Mouse (Mus musculus): Measurements from ENCODE around the gene Ociad1. TPM values are rescaled to one million over a fixed set of nuclear protein-coding genes. Genes with fewer than 3 reads are reported as not detected.
"Not testable (repeated sequence)": the region's sequence is repeated elsewhere in the genome, so short reads cannot be mapped to it uniquely, and the experiment has no call there.

Gene Ociad1
- polyA plus RNA-seq, 1 experiment from 2014 or later = 115 TPM

GRCm38 (mm10) chr5:73311458-73311857 is 18.9 kb downstream of the Ociad1 start:
- peaks cover 60% of the 10 kb centered on the region for H3K4me1 ChIP-seq (replicated peaks)
- WGBS (ENCODE audit: insufficient replicate concordance) = 16% methylated on average over 5 of the region's 5 CpGs

DNA sequence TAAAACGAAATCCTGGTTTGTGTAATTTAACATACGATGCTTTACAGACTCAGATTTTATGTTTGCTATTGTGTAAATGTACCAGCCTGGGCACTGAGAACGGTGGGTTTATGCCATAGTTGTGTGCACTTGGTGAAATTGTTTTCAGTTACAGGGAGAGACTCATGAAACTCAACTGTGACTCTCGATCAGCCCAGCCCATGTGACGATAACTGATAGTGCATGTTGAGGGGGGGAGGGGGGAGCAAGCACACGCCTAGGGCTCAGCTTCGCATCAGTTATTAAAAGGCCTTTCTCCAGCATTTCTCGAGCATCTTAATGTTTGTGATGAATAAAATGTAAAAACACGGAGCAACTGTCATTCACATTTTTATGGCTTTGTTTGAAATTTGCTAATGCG is 21.0 kb downstream of the Ociad1 start:
- no peaks in the 10 kb centered on the region for H3K27me3 ChIP-seq
- peaks cover 78% of the 10 kb centered on the region for H3K36me3 ChIP-seq (replicated peaks)
- H3K4me1 ChIP-seq (replicated peaks) = peaks cover 60% of the 10 kb centered on the region
- no peak overlapping the region for H3K9ac ChIP-seq
- no peaks in the 10 kb centered on the region for H3K9me3 ChIP-seq (replicated peaks)
- peak overlapping the region; percentile 80 for H3K27ac ChIP-seq (replicated peaks)
- peak; percentile 66 for ATAC-seq (ENCODE audit: insufficient read depth)
- 46% methylated on average over 10 of the region's 10 CpGs for WGBS (ENCODE audit: insufficient replicate concordance)
- H3K4me3 ChIP-seq (replicated peaks) = no peak overlapping the region
- H3K4me2 ChIP-seq = peak overlapping the region; percentile 49

More at GRCm38 (mm10) chr5:73311458-73311857, 18.9 kb downstream of the Ociad1 start:
- Histone ChIP-seq H3K27ac (replicated peaks) (peak overlapping the region; percentile 89), H3K27me3 (no peaks in the 10 kb centered on the region), H3K9me3 (replicated peaks) (no peaks in the 10 kb centered on the region), H3K36me3 (replicated peaks) (peaks cover 87% of the 10 kb centered on the region), H3K4me3 (replicated peaks) (no peak overlapping the region), H3K4me2 (peak overlapping the region; percentile 44), H3K9ac (no peak overlapping the region)
- peak; percentile 97 for ATAC-seq (ENCODE audit: insufficient read depth)

DNA sequence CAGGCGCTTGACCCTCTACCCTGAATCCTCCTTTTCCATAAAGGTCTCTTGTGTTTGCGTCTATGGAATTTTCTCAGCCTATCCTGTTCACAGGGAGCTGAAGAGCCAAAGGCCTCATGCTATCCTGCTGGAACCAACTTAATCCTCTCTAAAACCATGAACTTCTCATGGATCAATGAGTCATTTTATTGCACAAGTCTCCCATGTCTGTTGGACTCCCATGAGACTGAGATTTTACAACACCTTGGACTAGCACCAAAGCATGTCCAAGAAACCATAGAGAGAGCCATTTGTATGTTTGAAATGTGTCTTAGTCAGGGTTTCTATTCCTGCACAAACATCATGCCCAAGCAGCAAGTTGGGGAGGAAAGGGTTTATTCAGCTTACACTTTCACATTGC is 22.1 kb downstream of the Ociad1 start:
- H3K36me3 ChIP-seq (replicated peaks) = peaks cover 70% of the 10 kb centered on the region
- H3K4me2 ChIP-seq = no peak overlapping the region
- no peaks in the 10 kb centered on the region for H3K9me3 ChIP-seq (replicated peaks)
- no peak overlapping the region for H3K4me3 ChIP-seq (replicated peaks)
- WGBS (ENCODE audit: insufficient replicate concordance) = 88% methylated on average over 2 of the region's 2 CpGs
- H3K9ac ChIP-seq = no peak overlapping the region
- H3K27me3 ChIP-seq = no peaks in the 10 kb centered on the region
- H3K27ac ChIP-seq (replicated peaks) = peak overlapping the region; percentile 61
- H3K4me1 ChIP-seq (replicated peaks) = peaks cover 60% of the 10 kb centered on the region
- ATAC-seq (ENCODE audit: insufficient read depth) = no peak

GRCm38 (mm10) chr5:73319306-73319705 is 26.7 kb downstream of the Ociad1 start:
- H3K4me2 ChIP-seq = no peak overlapping the region
- H3K4me3 ChIP-seq (replicated peaks) = no peak overlapping the region
- no peak overlapping the region for H3K27ac ChIP-seq (replicated peaks)
- H3K27me3 ChIP-seq = no peaks in the 10 kb centered on the region
- no peak for ATAC-seq (ENCODE audit: insufficient read depth)
- no peak overlapping the region for H3K9ac ChIP-seq
- WGBS (ENCODE audit: insufficient replicate concordance) = 75% methylated on average over 5 of the region's 5 CpGs
- peaks cover 33% of the 10 kb centered on the region for H3K36me3 ChIP-seq (replicated peaks)
- no peaks in the 10 kb centered on the region for H3K9me3 ChIP-seq (replicated peaks)
- H3K4me1 ChIP-seq (replicated peaks) = peaks cover 22% of the 10 kb centered on the region

DNA sequence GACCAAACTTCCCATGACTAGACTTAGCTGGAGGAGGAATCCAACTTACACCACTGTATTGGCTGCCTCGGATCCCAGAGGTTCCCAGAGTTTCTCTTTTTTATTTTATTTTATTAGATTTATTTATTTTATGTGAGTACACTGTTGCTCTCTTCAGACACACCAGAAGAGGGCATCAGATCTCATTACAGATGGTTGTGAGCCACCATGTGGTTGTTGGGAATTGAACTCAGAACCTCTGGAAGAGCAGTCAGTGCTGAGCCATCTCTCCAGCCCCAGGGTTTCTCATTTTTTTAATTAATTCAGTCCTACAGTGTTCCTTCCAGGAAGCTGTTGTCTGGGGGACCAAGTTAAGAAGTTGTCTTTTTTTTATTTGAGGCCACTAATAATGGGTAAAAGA is 30.1 kb downstream of the Ociad1 start:
- 63% methylated on average over 1 of the region's 1 CpGs for WGBS (ENCODE audit: insufficient replicate concordance)
- not testable (repeated sequence) for H3K27ac ChIP-seq (replicated peaks); H3K4me1 ChIP-seq (replicated peaks); H3K9me3 ChIP-seq (replicated peaks); H3K4me2 ChIP-seq; ATAC-seq (ENCODE audit: insufficient read depth); H3K36me3 ChIP-seq (replicated peaks); H3K27me3 ChIP-seq; H3K4me3 ChIP-seq (replicated peaks); H3K9ac ChIP-seq

DNA sequence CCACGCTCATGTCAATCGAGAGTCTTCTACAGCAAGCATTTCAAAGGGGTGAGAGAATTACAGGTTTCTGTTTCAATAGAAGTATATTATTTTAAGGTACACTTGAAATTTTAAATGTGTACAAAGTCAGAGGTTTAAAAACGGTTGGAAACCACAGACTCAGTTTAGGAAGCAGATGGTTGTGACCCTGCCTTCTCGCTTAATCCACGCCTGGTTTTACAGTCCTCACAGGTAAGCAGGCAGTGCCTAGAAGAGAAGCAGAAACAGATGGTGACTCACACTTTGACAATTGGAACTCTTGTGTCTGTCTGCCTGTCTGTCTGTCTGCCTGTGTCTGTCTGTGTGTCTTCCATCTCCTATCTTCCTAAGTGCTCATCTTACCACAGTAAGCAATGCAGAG is 31.0 kb downstream of the Ociad1 start:
- H3K4me3 ChIP-seq (replicated peaks) = no peak overlapping the region
- 60% methylated on average over 5 of the region's 5 CpGs for WGBS (ENCODE audit: insufficient replicate concordance)
- H3K9ac ChIP-seq = no peak overlapping the region
- no peaks in the 10 kb centered on the region for H3K36me3 ChIP-seq (replicated peaks)
- no peaks in the 10 kb centered on the region for H3K27me3 ChIP-seq
- no peaks in the 10 kb centered on the region for H3K9me3 ChIP-seq (replicated peaks)
- H3K4me2 ChIP-seq = no peak overlapping the region
- ATAC-seq (ENCODE audit: insufficient read depth) = no peak
- 0 out of 2 replicates have a peak, but pooled peaks cover 4% of the 10 kb centered on the region for H3K4me1 ChIP-seq (replicated peaks)
- no peak overlapping the region for H3K27ac ChIP-seq (replicated peaks)

GRCm38 (mm10) chr5:73324526-73325170 is 32.1 kb downstream of the Ociad1 start:
- Histone ChIP-seq H3K4me3 (replicated peaks) (no peak overlapping the region), H3K36me3 (replicated peaks) (no peaks in the 10 kb centered on the region), H3K9ac (no peak overlapping the region), H3K9me3 (replicated peaks) (no peaks in the 10 kb centered on the region), H3K27ac (replicated peaks) (no peak overlapping the region), H3K27me3 (no peaks in the 10 kb centered on the region), H3K4me2 (no peak overlapping the region), H3K4me1 (replicated peaks) (no peaks in the 10 kb centered on the region)
- no peak for ATAC-seq (ENCODE audit: insufficient read depth)
- WGBS (ENCODE audit: insufficient replicate concordance) = 72% methylated on average over 8 of the region's 8 CpGs

- Histone ChIP-seq H3K4me1 (replicated peaks) (peaks cover under 1% of the 10 kb centered on the region; the same call in 1 of the 2 replicates), H3K9ac (no peak overlapping the region), H3K27me3 (0 out of 2 replicates have a peak, but pooled peaks cover 21% of the 10 kb centered on the region), H3K36me3 (replicated peaks) (no peaks in the 10 kb centered on the region), H3K4me3 (replicated peaks) (no peak overlapping the region), H3K9me3 (replicated peaks) (no peaks in the 10 kb centered on the region), H3K4me2 (no peak overlapping the region), H3K27ac (replicated peaks) (no peak overlapping the region)
- 47% methylated on average over 4 of the region's 4 CpGs for WGBS (ENCODE audit: insufficient replicate concordance)
- no peak for ATAC-seq (ENCODE audit: insufficient read depth)
Observed at GRCm38 (mm10) chr5:73331002-73331401, 38.4 kb downstream of the Ociad1 start.

- H3K9ac ChIP-seq = no peak overlapping the region
- H3K27ac ChIP-seq (replicated peaks) = no peak overlapping the region
- WGBS (ENCODE audit: insufficient replicate concordance) = 67% methylated on average over 5 of the region's 5 CpGs
Observed at GRCm38 (mm10) chr5:73336448-73336847, 43.9 kb downstream of the Ociad1 start.

DNA sequence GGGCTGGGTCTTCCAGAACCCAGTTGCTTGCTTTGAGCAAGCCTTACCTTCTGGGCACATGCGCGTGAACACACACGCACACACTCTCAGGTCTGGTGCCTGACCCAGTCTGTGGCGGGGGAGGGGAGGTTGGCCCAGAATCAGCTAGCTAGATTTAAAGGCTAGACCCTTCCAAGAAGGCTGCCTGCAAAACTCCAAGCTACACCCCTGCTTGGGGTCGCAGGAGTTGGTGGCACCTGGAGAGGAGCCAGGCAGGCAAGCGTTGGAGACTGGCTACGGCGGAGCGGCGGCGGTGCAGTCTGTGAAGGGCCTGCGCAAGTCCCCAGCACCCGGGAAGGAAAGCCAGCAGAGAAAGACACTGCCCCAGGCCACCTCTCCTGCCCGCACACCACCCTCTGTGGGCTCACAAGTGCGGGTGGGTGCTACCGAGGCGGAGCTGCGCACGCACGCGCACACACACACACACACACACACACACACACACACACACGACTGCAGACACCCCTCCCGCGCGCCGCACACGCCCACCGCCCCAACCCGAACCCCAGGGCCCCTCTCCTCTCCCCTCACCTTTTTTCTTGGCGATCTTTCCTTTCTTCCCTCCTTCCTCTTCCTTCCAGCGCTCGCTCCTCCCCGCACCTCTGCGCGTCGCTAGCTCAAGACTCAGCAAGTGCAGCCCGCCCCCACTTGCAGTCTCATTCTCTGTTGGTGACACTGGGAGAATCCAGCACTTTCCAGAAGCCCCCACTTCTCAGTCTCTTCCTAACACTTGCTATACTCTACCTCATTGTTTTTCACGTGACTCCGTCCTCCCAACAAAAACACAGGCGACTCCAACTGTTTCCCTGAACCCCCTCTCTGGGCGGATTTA is 45.6 kb downstream of the Ociad1 start:
- 7% methylated on average over 38 of the region's 41 CpGs for WGBS (ENCODE audit: insufficient replicate concordance)
- Histone ChIP-seq H3K27me3 (peaks cover 79% of the 10 kb centered on the region), H3K4me1 (replicated peaks) (peaks cover 30% of the 10 kb centered on the region), H3K36me3 (replicated peaks) (no peaks in the 10 kb centered on the region), H3K9me3 (replicated peaks) (no peaks in the 10 kb centered on the region), H3K4me2 (peak overlapping the region; percentile 77), H3K4me3 (replicated peaks) (peak overlapping the region; percentile 58), H3K9ac (peak overlapping the region; percentile 37), H3K27ac (replicated peaks) (no peak overlapping the region)
- peak; percentile 26; the same call in 1 of the 2 replicates for ATAC-seq (ENCODE audit: insufficient read depth)

More at GRCm38 (mm10) chr5:73336448-73336847, 43.9 kb downstream of the Ociad1 start:
- Histone ChIP-seq H3K4me1 (replicated peaks) (peaks cover 26% of the 10 kb centered on the region), H3K9me3 (replicated peaks) (no peaks in the 10 kb centered on the region), H3K36me3 (replicated peaks) (no peaks in the 10 kb centered on the region), H3K27me3 (peaks cover 70% of the 10 kb centered on the region), H3K4me3 (replicated peaks) (no peak overlapping the region), H3K4me2 (no peak overlapping the region)
- ATAC-seq (ENCODE audit: insufficient read depth) = no peak

- 51% methylated on average over 14 of the region's 14 CpGs for WGBS (ENCODE audit: insufficient replicate concordance)
- peaks cover 30% of the 10 kb centered on the region for H3K4me1 ChIP-seq (replicated peaks)
- no peaks in the 10 kb centered on the region for H3K36me3 ChIP-seq (replicated peaks)
- H3K4me2 ChIP-seq = peak overlapping the region; percentile 77
- no peak overlapping the region for H3K27ac ChIP-seq (replicated peaks)
- ATAC-seq (ENCODE audit: insufficient read depth) = peak; percentile 33; the same call in 1 of the 2 replicates
- H3K9me3 ChIP-seq (replicated peaks) = no peaks in the 10 kb centered on the region
- no peak overlapping the region for H3K9ac ChIP-seq
- peaks cover 78% of the 10 kb centered on the region for H3K27me3 ChIP-seq
- peak overlapping the region; percentile 58 for H3K4me3 ChIP-seq (replicated peaks)
Observed at GRCm38 (mm10) chr5:73338832-73339163, 46.2 kb downstream of the Ociad1 start.
